Mouse (Mus musculus): ENCODE measurements around the gene Ccdc88c. TPM values are rescaled to one million over a fixed set of nuclear protein-coding genes. Genes with fewer than 3 reads are reported as not detected.
A peak's percentile ranks its signal among the peaks of the same experiment; 100 is the strongest.

The Ccdc88c gene
- total RNA-seq, 2 experiments from 2014 or later: 29.2 to 78.9 TPM

DNA sequence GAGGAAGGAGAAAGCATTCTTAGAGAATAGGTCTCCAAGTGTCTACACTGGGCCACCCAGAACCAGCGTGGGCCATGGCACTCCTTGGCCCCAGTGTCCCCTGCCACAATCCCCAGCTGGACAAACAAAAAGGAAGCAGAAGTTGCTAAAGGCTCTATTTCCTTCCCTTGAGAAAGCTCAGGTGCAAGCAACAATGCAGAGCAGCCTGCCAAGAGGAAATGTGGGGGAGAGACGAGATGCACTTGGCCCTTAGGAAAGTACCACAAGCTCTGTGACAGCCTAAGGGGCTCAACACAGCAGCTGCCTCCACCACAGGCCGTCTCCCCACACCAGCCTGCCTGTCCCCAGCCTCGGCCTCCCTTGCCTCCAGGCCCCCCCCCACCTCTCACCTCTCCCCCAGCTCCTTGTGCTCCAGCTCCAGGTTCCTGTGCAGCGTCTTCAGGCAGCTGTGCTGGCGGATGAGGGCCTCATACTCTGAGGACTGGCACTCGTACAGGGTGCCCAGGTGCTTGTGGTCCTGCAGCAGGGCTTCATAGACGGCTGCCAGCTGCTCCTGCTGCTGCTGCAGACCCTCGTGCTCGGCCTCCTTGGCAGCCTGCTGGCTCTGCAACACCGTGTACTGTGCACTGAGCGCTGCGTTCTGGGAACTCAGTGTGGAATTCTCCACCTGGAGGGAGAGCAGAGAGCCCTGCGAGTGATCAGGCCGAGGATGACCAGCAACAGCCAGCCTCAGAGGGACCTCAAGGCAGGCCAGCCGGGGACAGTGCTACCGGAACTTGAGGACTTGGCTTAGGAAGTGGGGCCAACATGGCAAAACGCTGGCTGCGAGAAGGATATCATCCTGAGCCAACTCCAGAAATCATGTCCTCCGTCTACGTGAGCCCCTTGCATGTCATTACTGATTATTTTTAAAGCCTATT is 91.2 kb downstream of the Ccdc88c start:
- no peak for ATAC-seq (replicated peaks; ENCODE audit: poor library complexity)

DNA sequence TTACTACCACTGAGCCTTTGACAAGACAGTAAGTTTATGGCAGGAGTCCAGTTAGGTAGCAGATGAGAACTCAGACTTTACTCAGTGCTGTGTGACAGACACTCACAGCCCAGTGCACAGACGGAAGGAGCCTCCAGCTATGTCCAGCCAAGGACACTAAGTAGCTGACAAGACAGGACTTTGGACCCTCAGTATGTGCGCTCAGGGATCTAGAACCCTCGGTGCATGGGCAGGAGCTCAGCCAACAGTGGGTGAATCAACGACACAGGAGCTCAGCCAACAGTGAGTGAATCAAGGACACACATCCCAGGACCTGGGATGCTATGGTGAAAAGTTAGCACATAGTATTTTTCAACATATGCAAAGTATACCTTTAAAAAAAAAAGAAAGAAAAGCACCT is 92.1 kb downstream of the Ccdc88c start:
- ATAC-seq (replicated peaks; ENCODE audit: poor library complexity): no peak

DNA sequence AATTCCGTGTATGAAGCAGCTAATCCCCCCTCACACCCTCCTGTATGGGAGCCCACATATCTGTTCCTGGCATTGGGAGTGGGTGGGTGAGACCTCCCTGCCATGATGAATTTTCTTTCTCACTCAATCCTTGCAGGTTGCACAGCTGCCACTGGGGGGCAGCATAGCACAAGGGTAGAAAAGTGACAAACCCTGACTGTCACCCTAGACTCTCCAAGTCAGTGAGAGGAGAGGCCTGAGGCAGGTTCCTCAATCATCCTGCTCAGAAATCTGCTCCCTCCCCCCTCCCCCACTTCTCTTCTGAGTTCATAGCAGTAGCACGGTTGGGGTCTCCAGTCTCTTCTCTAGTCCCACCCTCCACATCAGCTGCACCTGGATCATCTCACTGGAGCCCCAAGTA is 92.7 kb downstream of the Ccdc88c start:
- peak; percentile 90 for ATAC-seq (replicated peaks; ENCODE audit: poor library complexity)

DNA sequence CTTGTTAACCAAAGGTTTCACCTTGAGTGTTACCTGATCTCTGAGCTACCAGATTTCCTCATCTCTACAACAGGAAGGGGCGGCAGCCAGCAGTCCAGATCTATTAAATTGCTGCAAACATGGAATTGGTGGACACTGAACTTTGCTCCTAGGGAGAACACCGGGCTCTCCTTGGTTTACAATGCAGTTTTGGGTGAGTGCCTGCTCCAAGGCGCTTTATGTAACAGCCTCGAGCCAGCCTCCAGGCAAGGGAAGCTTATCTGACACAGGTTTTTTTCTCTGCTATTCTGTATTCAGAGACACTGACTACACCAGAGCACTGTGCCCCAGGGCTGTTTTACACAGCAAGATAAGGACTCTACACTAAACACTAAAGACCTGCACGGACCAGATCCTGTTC is 94.1 kb downstream of the Ccdc88c start:
- ATAC-seq (replicated peaks; ENCODE audit: poor library complexity): no peak

DNA sequence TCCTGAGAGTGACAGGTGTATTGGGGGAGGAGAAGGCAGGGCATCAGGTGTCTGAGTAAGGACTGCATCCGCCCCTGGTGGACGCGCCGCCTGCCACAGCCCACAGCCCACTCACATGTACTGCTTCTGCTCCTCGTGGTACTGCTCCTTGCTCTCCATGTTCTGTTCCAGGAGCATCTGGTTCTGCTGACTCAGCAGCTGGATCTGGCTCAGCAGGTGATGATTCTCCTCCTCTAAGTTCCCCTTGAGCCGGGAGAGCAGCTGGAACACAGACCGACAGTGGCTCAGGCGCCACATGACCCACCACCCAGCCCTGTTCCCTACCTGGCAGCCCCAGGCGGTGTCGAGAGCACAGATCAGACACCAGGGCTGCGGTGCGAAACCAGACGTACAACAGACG is 97.2 kb downstream of the Ccdc88c start:
- no peak for ATAC-seq (replicated peaks; ENCODE audit: poor library complexity)

DNA sequence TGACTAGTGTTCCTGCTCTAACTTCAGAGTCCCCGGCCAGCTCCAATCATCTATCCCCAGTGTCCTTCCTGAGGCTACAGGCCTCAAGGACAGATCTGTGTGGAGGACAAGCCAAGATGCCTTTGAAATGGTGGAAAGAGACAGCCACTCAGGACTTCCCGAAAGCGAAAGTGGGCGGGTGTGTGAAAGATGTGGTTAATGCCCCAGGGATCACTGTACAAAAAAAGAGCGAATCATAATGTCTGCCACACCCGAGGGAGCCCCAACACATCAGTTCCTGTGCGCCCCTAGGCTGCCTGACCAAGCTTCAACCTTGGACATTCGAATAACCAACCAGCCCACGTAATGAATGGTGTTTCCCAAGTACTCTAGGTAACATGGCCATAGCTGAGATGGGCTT is 100.6 kb downstream of the Ccdc88c start:
- ATAC-seq (replicated peaks; ENCODE audit: poor library complexity): no peak

DNA sequence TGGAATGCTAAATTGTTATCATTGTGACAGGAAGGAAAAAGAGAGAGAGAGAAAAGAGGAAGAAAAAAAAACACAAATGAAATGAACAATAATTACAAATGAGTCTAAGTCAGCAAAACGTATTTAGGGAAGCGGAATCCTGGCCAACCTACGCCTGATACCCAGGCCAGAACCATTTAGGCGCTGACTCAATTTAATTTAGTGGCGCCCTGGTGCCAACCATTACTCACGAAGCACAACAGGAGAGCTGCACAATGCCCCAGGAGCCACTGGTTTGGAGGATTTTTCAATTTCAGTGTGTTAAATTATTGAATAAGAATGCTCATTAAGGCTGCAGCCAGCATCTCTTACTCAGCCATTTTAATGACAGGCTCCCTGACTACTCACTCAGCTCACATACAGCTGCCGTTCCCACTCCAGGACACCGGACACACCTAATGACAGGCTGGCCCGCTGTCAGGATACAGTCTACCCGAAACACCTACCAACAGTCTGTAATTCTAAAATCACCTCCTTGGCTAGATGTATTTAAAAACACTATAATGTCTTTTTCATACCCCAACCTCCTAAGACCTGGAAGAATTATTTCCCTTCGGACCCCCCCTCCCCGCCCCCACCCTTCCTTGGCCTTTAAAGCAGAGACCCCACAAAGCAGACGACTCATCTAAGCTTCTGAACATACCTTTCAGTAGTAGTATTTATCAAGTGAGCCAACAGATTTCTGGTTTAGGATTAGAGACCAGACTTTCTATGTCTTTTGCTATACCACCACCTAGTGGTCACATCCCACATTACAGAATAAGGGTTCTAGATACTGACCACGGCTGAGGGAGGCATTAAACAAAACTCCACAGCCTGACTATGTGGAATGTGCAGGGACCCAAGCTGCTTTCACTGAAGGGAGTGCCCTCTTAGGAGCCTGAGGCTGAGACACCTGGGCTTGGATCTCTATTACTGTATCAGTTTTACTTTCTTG is 102.9 kb downstream of the Ccdc88c start:
- ATAC-seq (replicated peaks; ENCODE audit: poor library complexity): peak; percentile 70

DNA sequence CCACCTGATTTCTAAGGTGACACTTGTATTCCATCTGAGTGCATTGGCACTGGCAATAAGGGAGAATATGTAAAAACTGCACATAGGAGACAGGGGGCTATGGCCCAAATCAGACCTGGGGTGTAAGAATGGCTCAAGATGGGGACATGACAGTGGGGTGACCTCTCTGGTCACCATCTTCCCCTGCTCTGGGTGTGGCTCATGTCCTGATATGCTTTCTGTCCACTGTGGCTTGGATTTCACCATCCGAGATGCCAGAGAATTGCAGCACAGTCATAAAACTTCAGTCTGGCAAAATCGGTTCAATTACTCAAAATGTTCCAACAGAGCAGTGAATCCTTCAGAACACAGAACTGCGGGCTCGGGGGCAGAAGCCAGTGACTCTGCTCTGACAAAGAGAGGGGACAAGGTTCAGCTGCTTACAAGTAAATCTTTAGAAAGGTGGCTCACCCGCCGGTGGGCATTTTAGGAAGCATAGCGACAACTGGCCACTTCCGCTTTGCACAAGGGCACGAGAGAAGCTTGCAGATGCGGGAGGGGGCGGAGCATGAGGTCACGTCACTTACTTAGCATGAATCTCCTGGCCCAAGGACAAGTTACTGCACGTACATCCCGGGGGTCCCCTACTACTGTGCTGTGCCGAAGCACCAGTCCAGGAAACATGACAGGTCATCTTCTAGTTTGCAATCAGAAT is 104.1 kb downstream of the Ccdc88c start:
- ATAC-seq (replicated peaks; ENCODE audit: poor library complexity): peak; percentile 71

DNA sequence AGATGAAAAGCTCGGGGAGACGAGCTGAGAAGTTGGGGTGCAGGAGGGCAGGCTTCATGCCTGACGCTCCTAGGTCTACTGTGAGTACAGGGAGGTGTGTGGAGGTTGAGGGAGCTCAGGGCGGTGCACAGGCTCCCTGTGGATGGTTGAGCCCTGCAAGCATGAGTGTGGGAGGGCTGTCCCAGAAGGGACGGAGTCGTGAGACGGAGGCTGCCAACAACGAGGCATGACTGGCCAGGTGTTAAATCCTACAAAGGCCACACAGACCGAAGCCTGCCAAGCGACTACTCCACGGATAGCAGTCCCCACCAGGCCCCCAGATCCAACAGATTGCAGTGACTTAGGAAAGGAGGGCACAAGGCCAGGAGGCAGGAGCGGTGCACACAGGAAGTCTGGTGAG is 118.1 kb downstream of the Ccdc88c start:
- ATAC-seq (replicated peaks; ENCODE audit: poor library complexity): no peak

DNA sequence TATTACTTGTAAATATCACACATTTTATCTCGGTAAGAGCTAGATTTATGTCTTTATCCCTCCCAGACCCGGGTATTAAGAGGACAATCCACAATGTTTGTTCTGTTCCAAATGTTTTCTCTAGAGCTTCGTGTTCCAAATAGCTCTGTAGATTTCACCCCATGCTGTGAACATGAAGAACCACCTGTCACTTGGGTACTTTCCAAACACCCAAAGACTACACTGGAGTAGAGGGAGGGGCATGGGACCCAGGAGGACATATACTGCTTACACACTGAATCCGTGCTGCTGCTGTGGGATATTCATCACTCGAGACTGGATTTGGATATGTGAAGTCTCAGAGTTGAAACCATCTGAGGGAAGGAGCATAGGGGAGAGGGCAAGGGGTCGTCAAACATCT is 119.1 kb downstream of the Ccdc88c start:
- ATAC-seq (replicated peaks; ENCODE audit: poor library complexity): no peak

DNA sequence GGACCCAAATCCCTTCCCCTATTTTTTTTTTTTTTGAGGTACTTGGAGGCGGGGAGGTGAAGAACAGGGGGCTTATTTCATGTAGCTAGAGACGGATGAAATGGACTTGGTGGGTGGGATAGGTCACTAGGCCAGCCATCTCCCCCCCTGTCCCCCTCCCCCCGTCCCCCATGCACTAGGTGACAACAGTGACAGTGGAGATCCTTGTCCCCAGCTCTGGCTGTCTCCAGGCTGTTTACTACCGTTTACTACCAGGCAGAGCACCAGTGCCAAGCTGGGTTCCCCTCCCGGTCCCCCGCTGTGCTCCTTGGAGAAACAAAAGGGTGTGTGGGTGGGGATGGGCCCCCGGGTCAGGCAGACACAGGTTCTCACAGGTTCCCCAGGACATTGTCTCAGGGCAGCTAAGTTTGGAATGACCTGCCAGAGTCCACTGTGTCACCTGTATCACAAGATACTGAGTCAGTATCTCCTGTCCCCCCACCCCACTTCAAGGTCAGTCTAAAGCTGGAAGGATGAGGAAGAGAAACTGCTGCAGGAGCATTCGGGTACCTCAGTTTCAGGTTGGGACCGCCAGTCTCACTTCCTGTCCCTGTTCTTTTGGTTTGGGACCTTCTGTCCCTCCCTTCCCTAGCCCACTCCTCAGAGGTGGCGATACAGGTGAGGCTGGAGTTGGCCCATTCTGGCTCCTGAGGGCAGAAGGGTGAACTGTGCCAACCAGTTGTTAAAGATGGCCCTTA is 120.4 kb downstream of the Ccdc88c start:
- peak; percentile 21; the same call in 1 of the 2 replicates for ATAC-seq (replicated peaks; ENCODE audit: poor library complexity)

DNA sequence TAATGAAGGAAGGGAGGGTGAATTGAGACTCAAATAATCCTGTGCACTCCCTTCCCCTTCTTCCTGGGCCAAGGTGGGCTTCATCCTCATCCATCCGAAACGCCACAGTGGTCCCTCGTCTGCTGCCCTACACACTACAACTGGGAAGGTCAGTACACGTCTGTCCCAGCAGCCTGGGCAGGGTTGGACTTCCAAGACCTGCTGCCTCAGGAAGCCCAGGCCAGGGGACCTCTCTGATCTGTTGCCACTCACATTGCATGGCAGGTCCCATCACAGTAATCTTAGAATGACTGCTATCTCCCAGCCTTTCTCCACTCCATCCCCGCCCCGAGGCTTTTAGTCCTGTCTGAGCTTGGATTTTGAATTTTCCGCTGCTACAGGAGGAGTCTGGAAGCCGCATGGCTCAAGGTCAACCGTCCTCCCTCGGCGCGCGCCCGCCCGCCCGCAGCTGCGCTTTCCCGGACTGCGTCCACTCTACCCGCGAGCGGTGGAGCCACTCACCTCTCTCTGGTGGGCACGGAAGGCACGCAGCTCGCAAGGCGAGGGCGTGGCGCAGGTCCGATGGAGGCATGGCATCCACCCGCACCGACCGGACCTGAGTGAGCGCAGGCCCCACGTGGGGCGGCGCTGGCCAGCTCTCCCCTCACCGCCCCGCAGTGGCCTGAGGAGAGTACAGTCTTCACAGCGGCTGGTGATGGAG is 121.1 kb downstream of the Ccdc88c start, which contains the start of gene Gpr68:
Gene Gpr68, minus strand, starts transcription at position 601 of the 700 bp plus-strand sequence.
- peak; percentile 40; the same call in 1 of the 2 replicates for ATAC-seq (replicated peaks; ENCODE audit: poor library complexity)

DNA sequence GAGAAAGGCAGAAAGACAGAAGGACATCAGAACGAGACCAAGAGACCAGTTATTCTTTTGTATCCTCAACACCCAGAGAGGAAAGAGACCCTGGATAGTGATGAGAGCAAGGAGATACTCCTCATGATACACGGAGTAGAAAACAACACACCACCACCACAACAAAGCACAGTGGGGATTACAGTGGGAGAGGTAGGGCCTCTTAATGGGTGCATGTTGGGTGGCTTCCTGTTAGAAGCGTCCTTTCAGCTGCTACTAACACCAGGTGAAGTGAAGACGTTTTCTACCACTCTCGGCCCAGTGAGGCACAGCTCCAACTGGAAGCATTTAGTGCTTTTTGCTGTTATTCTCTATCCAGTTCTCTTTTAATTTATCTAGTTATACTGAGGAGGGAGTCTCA is 122.0 kb downstream of the Ccdc88c start:
- ATAC-seq (replicated peaks; ENCODE audit: poor library complexity): no peak

DNA sequence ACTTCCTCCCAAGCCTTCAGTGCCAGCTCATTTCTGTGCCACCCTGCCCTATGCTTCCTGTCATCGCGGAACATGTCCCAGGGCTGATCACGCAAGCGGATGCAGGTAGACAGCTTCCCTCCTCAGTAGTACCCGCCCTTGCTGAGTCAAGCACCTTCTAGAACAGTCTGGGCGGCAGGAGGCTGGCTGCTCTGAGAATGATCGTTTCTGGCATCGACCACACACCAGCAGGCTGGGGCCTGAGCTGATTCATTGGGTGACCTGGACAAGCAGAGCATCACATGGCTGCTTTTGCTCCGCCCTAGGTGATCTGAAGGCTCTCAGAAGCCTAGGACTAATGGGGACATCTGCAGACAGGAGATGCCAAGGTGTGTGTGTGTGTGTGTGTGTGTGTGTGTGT is 125.1 kb downstream of the Ccdc88c start:
- ATAC-seq (replicated peaks; ENCODE audit: poor library complexity): no peak

DNA sequence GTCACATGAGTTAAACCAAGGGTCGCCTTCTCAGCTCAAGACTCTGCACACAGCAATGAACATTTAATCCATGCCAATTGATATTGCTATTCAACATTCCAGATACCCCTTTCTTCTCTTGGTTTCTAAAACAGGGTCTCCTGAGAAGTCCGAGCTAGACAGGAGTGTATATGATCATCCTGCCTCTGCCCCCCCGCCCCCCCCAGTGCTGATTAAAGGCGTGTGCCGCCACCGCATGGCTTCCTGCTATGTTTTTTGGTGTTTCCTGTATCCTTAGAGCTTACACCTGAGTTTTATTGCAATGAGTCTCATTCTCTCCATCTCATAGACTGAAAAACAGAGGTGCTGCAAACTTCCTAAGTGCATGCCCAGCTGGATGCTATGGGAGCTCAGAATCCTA is 127.5 kb downstream of the Ccdc88c start:
- ATAC-seq (replicated peaks; ENCODE audit: poor library complexity): no peak

DNA sequence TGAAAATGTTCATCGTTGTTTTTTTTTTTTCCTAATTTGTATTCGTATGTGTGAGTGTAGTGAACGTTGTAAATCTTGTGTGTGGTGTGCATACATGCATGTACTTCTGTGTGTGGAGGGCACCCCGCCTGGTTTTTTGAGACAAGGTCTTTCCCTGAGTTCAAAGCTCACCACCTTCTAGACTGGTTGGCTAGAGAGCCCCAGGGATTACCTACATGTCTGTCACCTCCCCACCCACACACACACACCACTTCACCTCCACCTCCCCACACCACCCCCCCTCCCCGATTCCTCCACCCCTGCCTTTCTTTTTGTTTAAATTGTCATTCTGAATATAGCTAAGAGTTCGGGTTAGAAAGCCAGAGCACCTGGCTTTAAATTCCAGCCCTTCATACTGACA is 128.0 kb downstream of the Ccdc88c start:
- no peak for ATAC-seq (replicated peaks; ENCODE audit: poor library complexity)

DNA sequence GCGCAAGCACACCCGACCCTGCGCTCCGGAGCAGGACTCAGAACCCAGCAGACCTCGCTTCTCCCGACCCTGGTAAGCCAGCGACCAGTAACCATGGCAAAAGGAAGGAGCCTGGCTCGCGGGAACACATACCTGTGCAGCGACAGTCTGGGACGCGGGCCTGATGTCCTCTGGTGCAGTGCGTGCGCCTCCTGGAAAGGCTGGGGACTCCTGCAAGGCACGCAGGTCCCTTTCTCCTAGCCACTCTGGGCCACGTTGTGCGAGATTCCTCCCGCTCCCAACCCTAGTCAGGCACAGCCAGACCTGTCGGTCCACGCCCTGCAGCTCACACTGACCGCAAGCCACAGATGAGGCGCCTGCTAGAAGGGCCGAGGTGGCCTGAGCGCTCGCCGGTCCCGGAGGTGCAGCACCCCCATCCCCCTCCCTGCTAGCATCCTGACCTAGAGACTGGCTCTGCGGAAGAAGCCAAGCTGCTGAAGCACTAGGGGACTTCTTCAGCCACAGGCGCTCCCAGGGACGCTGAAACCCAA is 129.7 kb downstream of the Ccdc88c start:
- peak; percentile 51 for ATAC-seq (replicated peaks; ENCODE audit: poor library complexity)

DNA sequence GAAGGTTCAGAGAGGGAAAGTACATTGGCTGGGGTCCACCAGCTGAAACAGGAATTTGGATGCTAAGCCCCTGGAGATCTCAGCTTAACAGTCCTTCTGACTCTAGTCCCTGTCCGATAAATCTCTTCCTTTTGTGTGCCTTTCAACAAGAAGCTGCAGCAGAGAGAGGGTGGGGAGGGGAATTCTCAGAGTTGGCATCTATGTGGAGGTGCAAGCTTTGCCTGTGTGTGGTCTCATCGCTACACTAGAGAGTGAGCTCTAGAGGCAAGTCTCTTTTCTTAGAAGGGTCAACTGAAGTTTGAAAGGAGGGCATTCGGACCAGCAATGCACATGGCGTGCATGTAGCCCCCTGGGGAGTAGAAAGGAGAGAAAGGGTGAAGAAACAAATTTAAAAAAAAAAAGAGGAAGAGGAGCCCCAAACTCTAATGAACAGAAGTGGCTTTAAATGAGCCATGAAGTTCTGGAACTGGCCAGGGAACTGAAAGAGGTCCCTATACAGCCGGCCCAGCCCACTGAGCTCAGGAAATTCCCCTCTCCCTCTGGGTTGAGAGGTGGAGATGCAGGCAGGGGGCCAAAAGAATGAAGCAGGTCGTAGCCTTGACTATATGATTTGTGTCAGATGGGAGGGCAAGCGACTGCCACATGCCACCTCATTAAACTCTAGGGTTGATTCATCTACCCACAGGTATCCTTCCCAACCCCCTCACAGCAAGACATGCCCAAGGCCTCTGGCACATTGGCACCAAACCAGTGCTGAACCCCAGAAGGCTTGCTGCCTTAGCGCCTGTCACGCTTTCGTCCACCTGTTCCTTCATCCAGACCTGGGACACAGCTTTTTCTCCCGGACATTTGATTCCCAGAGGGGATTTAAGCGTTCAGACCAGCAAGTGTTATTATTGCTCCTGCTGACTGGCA is 130.9 kb downstream of the Ccdc88c start:
- 0 out of 2 replicates have a peak, but pooled peaks have one; percentile 11 for ATAC-seq (replicated peaks; ENCODE audit: poor library complexity)

Measured in megakaryocyte progenitor cell, adult 5-6 weeks (primary cell).